Mouse (Mus musculus): Measurements from ENCODE around the gene Hbs1l. TPM values are rescaled to one million over a fixed set of nuclear protein-coding genes. Genes with fewer than 3 reads are reported as not detected.

Hbs1l gene
- polyA plus RNA-seq, 1 experiment from 2014 or later: 125 TPM

- Histone ChIP-seq H3K9ac (ENCODE audit: low read depth, low read length) (no peak overlapping the region), H3K4me3 (ENCODE audit: low read depth, low read length) (no peak overlapping the region), H3K36me3 (ENCODE audit: control insufficient read depth, insufficient read depth, low read length) (no peaks in the 10 kb centered on the region), H3K27ac (ENCODE audit: low read depth, low read length) (no peak overlapping the region), H3K4me1 (replicated peaks; ENCODE audit: control insufficient read depth, insufficient read depth, low read length) (no peaks in the 10 kb centered on the region), H3K4me2 (replicated peaks; ENCODE audit: low read depth, low read length) (no peak overlapping the region), H3K27me3 (ENCODE audit: control insufficient read depth, insufficient read depth, low read length) (no peaks in the 10 kb centered on the region), H3K9me3 (ENCODE audit: control insufficient read depth, low read length) (no peaks in the 10 kb centered on the region)
- WGBS: 84% methylated on average over 2 of the region's 2 CpGs
- ATAC-seq (ENCODE audit: low FRiP score) (no peak), DNase-seq (ENCODE audit: low spot score) (no peak)
Observed at GRCm38 (mm10) chr10:21267452-21267851, 28.3 kb upstream of the Hbs1l start.

GRCm38 (mm10) chr10:21268786-21269410 is 26.9 kb upstream of the Hbs1l start:
- Histone ChIP-seq H3K27ac (ENCODE audit: low read depth, low read length) (no peak overlapping the region), H3K9me3 (ENCODE audit: control insufficient read depth, low read length) (no peaks in the 10 kb centered on the region), H3K36me3 (ENCODE audit: control insufficient read depth, insufficient read depth, low read length) (no peaks in the 10 kb centered on the region), H3K4me3 (ENCODE audit: low read depth, low read length) (no peak overlapping the region), H3K27me3 (ENCODE audit: control insufficient read depth, insufficient read depth, low read length) (no peaks in the 10 kb centered on the region), H3K4me1 (replicated peaks; ENCODE audit: control insufficient read depth, insufficient read depth, low read length) (no peaks in the 10 kb centered on the region), H3K4me2 (replicated peaks; ENCODE audit: low read depth, low read length) (no peak overlapping the region), H3K9ac (ENCODE audit: low read depth, low read length) (no peak overlapping the region)
- DNase-seq (ENCODE audit: low spot score): no peak
- 79% methylated on average over 6 of the region's 6 CpGs for WGBS
- no peak for ATAC-seq (ENCODE audit: low FRiP score)

GRCm38 (mm10) chr10:21269920-21270319 is 25.9 kb upstream of the Hbs1l start:
- Histone ChIP-seq H3K9ac (ENCODE audit: low read depth, low read length) (no peak overlapping the region), H3K4me1 (replicated peaks; ENCODE audit: control insufficient read depth, insufficient read depth, low read length) (no peaks in the 10 kb centered on the region), H3K27me3 (ENCODE audit: control insufficient read depth, insufficient read depth, low read length) (no peaks in the 10 kb centered on the region), H3K4me2 (replicated peaks; ENCODE audit: low read depth, low read length) (no peak overlapping the region), H3K9me3 (ENCODE audit: control insufficient read depth, low read length) (no peaks in the 10 kb centered on the region), H3K36me3 (ENCODE audit: control insufficient read depth, insufficient read depth, low read length) (no peaks in the 10 kb centered on the region), H3K27ac (ENCODE audit: low read depth, low read length) (no peak overlapping the region), H3K4me3 (ENCODE audit: low read depth, low read length) (no peak overlapping the region)
- DNase-seq (ENCODE audit: low spot score): no peak
- WGBS: 92% methylated on average over 2 of the region's 2 CpGs
- ATAC-seq (ENCODE audit: low FRiP score): no peak

- no peak for DNase-seq (ENCODE audit: low spot score)
- Histone ChIP-seq H3K36me3 (ENCODE audit: control insufficient read depth, insufficient read depth, low read length) (no peaks in the 10 kb centered on the region), H3K27me3 (ENCODE audit: control insufficient read depth, insufficient read depth, low read length) (no peaks in the 10 kb centered on the region), H3K9me3 (ENCODE audit: control insufficient read depth, low read length) (no peaks in the 10 kb centered on the region), H3K9ac (ENCODE audit: low read depth, low read length) (no peak overlapping the region), H3K27ac (ENCODE audit: low read depth, low read length) (no peak overlapping the region), H3K4me3 (ENCODE audit: low read depth, low read length) (no peak overlapping the region), H3K4me2 (replicated peaks; ENCODE audit: low read depth, low read length) (no peak overlapping the region), H3K4me1 (replicated peaks; ENCODE audit: control insufficient read depth, insufficient read depth, low read length) (no peaks in the 10 kb centered on the region)
- WGBS: 88% methylated on average over 5 of the region's 5 CpGs
- no peak for ATAC-seq (ENCODE audit: low FRiP score)
Observed at GRCm38 (mm10) chr10:21270905-21271304, 24.9 kb upstream of the Hbs1l start.

- ATAC-seq (ENCODE audit: low FRiP score): no peak
- WGBS: 88% methylated on average over 2 of the region's 2 CpGs
Observed at GRCm38 (mm10) chr10:21271310-21271709, 24.5 kb upstream of the Hbs1l start.

GRCm38 (mm10) chr10:21271785-21272184 is 24.0 kb upstream of the Hbs1l start:
- H3K4me3 ChIP-seq (ENCODE audit: low read depth, low read length): no peak overlapping the region
- no peak overlapping the region for H3K9ac ChIP-seq (ENCODE audit: low read depth, low read length)
- 72% methylated on average over 6 of the region's 6 CpGs for whole genome bisulfite sequencing
- no peaks in the 10 kb centered on the region for H3K4me1 ChIP-seq (replicated peaks; ENCODE audit: control insufficient read depth, insufficient read depth, low read length)
- H3K4me2 ChIP-seq (replicated peaks; ENCODE audit: low read depth, low read length): no peak overlapping the region
- DNase-seq (ENCODE audit: low spot score) (no peak), ATAC-seq (ENCODE audit: low FRiP score) (no peak)
- no peak overlapping the region for H3K27ac ChIP-seq (ENCODE audit: low read depth, low read length)
- no peaks in the 10 kb centered on the region for H3K27me3 ChIP-seq (ENCODE audit: control insufficient read depth, insufficient read depth, low read length)
- H3K9me3 ChIP-seq (ENCODE audit: control insufficient read depth, low read length): no peaks in the 10 kb centered on the region
- H3K36me3 ChIP-seq (ENCODE audit: control insufficient read depth, insufficient read depth, low read length): no peaks in the 10 kb centered on the region

More at GRCm38 (mm10) chr10:21271310-21271709, 24.5 kb upstream of the Hbs1l start:
- Histone ChIP-seq H3K4me1 (replicated peaks; ENCODE audit: control insufficient read depth, insufficient read depth, low read length) (no peaks in the 10 kb centered on the region), H3K36me3 (ENCODE audit: control insufficient read depth, insufficient read depth, low read length) (no peaks in the 10 kb centered on the region), H3K4me2 (replicated peaks; ENCODE audit: low read depth, low read length) (no peak overlapping the region), H3K9me3 (ENCODE audit: control insufficient read depth, low read length) (no peaks in the 10 kb centered on the region), H3K27me3 (ENCODE audit: control insufficient read depth, insufficient read depth, low read length) (no peaks in the 10 kb centered on the region), H3K9ac (ENCODE audit: low read depth, low read length) (no peak overlapping the region), H3K27ac (ENCODE audit: low read depth, low read length) (no peak overlapping the region), H3K4me3 (ENCODE audit: low read depth, low read length) (no peak overlapping the region)
- no peak for DNase-seq (ENCODE audit: low spot score)

GRCm38 (mm10) chr10:21287243-21288127 is 8.3 kb upstream of the Hbs1l start:
- no peak overlapping the region for H3K27ac ChIP-seq (ENCODE audit: low read depth, low read length)
- H3K36me3 ChIP-seq (ENCODE audit: control insufficient read depth, insufficient read depth, low read length): no peaks in the 10 kb centered on the region
- DNase-seq (ENCODE audit: low spot score) (no peak), ATAC-seq (ENCODE audit: low FRiP score) (no peak)
- H3K9ac ChIP-seq (ENCODE audit: low read depth, low read length): no peak overlapping the region
- H3K4me3 ChIP-seq (ENCODE audit: low read depth, low read length): no peak overlapping the region
- H3K27me3 ChIP-seq (ENCODE audit: control insufficient read depth, insufficient read depth, low read length): no peaks in the 10 kb centered on the region
- no peaks in the 10 kb centered on the region for H3K4me1 ChIP-seq (replicated peaks; ENCODE audit: control insufficient read depth, insufficient read depth, low read length)
- WGBS: 64% methylated on average over 10 of the region's 10 CpGs
- H3K4me2 ChIP-seq (replicated peaks; ENCODE audit: low read depth, low read length): no peak overlapping the region
- no peaks in the 10 kb centered on the region for H3K9me3 ChIP-seq (ENCODE audit: control insufficient read depth, low read length)

GRCm38 (mm10) chr10:21291228-21291627 is 4.6 kb upstream of the Hbs1l start:
- no peaks in the 10 kb centered on the region for H3K27me3 ChIP-seq (ENCODE audit: control insufficient read depth, insufficient read depth, low read length)
- H3K4me1 ChIP-seq (replicated peaks; ENCODE audit: control insufficient read depth, insufficient read depth, low read length): no peaks in the 10 kb centered on the region
- no peaks in the 10 kb centered on the region for H3K9me3 ChIP-seq (ENCODE audit: control insufficient read depth, low read length)
- WGBS: 37% methylated on average over 4 of the region's 4 CpGs
- ATAC-seq (ENCODE audit: low FRiP score) (no peak), DNase-seq (ENCODE audit: low spot score) (no peak)
- H3K36me3 ChIP-seq (ENCODE audit: control insufficient read depth, insufficient read depth, low read length): no peaks in the 10 kb centered on the region
- H3K27ac ChIP-seq (ENCODE audit: low read depth, low read length): no peak overlapping the region
- no peak overlapping the region for H3K4me3 ChIP-seq (ENCODE audit: low read depth, low read length)
- no peak overlapping the region for H3K4me2 ChIP-seq (replicated peaks; ENCODE audit: low read depth, low read length)
- no peak overlapping the region for H3K9ac ChIP-seq (ENCODE audit: low read depth, low read length)

- Histone ChIP-seq H3K4me1 (replicated peaks; ENCODE audit: control insufficient read depth, insufficient read depth, low read length) (no peaks in the 10 kb centered on the region), H3K4me2 (replicated peaks; ENCODE audit: low read depth, low read length) (no peak overlapping the region), H3K9me3 (ENCODE audit: control insufficient read depth, low read length) (no peaks in the 10 kb centered on the region), H3K4me3 (ENCODE audit: low read depth, low read length) (no peak overlapping the region), H3K36me3 (ENCODE audit: control insufficient read depth, insufficient read depth, low read length) (no peaks in the 10 kb centered on the region), H3K27me3 (ENCODE audit: control insufficient read depth, insufficient read depth, low read length) (no peaks in the 10 kb centered on the region), H3K9ac (ENCODE audit: low read depth, low read length) (no peak overlapping the region), H3K27ac (ENCODE audit: low read depth, low read length) (no peak overlapping the region)
- ATAC-seq (ENCODE audit: low FRiP score) (no peak), DNase-seq (ENCODE audit: low spot score) (no peak)
- WGBS: 92% methylated on average over 2 of the region's 2 CpGs
Observed at GRCm38 (mm10) chr10:21294217-21294616, 1.6 kb upstream of the Hbs1l start.
